Mouse (Mus musculus): ENCODE results near the gene Grin3b. TPM values are rescaled to one million over a fixed set of nuclear protein-coding genes. Genes with fewer than 3 reads are reported as not detected.

Gene Grin3b
- polyA plus RNA-seq, 1 experiment from 2014 or later = 0.10 TPM

DNA sequence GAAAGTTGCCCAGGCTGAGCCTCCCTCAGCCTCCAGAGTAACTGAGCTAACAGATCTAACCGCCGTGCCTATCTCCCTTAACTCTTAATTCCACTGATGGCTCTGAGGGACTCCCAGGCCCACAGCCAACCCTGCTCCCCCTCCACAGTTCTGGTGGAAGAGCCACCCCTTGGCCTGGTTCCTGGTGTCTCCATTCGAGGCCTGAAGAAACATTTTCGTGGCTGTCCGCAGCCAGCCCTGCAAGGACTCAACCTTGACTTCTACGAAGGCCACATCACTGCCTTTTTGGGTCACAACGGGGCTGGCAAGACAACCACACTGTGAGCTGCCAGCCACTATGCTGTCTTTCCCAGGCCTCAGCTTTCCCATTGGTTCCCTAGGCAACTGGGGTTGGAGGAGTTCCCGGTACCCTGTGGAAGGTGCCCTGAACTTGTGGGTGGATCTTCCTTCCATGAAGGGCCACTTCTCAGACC is 33.8 kb downstream of the Grin3b start:
- WGBS (ENCODE audit: insufficient replicate concordance) = 67% methylated on average over 8 of the region's 8 CpGs
- DNase-seq = no peak
- Histone ChIP-seq H3K4me1 (replicated peaks) (peaks cover 55% of the 10 kb centered on the region), H3K27ac (no peak overlapping the region), H3K36me3 (peaks cover 85% of the 10 kb centered on the region), H3K27me3 (peaks cover 9% of the 10 kb centered on the region; the same call in 1 of the 2 replicates), H3K9ac (no peak overlapping the region), H3K9me3 (replicated peaks) (no peaks in the 10 kb centered on the region), H3K4me3 (replicated peaks) (no peak overlapping the region), H3K4me2 (no peak overlapping the region; the same call in 1 of the 2 replicates)
- ATAC-seq (ENCODE audit: low read depth) = no peak

DNA sequence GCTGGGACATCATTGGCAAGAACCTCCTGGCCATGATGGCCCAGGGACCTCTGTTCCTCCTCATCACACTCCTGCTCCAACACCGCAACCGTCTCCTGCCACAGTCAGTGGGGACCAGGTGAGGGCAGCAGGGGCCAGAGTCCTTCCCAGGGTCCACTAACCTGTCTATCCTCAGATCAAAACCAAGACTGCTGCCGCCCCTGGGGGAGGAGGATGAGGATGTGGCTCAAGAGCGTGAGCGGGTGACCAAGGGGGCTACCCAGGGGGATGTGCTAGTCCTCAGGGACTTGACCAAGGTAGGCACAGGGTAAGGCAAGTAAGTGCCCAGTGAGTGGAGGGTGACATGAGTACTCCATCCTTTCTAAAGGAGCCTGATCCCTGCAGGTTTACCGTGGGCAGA is 41.2 kb downstream of the Grin3b start:
- Histone ChIP-seq H3K27ac (no peak overlapping the region), H3K4me3 (replicated peaks) (no peak overlapping the region), H3K4me1 (replicated peaks) (peaks cover 32% of the 10 kb centered on the region), H3K4me2 (no peak overlapping the region), H3K9ac (no peak overlapping the region), H3K27me3 (peaks cover 19% of the 10 kb centered on the region), H3K9me3 (replicated peaks) (peaks cover 15% of the 10 kb centered on the region), H3K36me3 (peaks cover 91% of the 10 kb centered on the region)
- 92% methylated on average over 6 of the region's 6 CpGs for WGBS (ENCODE audit: insufficient replicate concordance)
- DNase-seq (no peak), ATAC-seq (ENCODE audit: low read depth) (no peak)

DNA sequence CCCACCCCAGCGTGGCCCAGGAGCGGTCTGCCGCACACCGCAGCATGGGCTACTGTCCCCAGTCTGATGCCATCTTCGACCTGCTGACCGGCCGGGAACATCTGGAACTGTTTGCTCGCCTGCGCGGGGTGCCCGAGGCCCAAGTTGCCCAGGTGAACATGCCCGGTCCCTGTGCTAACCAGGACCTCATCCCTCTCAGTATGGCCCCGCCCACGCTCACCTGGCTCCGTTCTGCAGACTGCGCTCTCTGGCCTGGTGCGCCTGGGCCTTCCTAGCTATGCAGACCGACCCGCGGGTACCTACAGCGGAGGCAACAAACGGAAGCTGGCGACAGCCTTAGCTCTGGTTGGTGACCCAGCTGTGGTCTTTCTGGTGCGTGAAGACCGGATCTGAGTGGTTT is 43.1 kb downstream of the Grin3b start:
- Histone ChIP-seq H3K4me2 (no peak overlapping the region), H3K9ac (no peak overlapping the region), H3K4me1 (replicated peaks) (peaks cover 49% of the 10 kb centered on the region), H3K4me3 (replicated peaks) (no peak overlapping the region), H3K27me3 (peaks cover 19% of the 10 kb centered on the region), H3K27ac (no peak overlapping the region), H3K36me3 (peaks cover 72% of the 10 kb centered on the region), H3K9me3 (replicated peaks) (peaks cover 15% of the 10 kb centered on the region)
- 77% methylated on average over 25 of the region's 25 CpGs for WGBS (ENCODE audit: insufficient replicate concordance)
- ATAC-seq (ENCODE audit: low read depth) (no peak), DNase-seq (no peak)

GRCm38 (mm10) chr10:80014484-80015290 is 44.2 kb downstream of the Grin3b start:
- H3K4me3 ChIP-seq (replicated peaks) = no peak overlapping the region
- WGBS (ENCODE audit: insufficient replicate concordance) = 61% methylated on average over 28 of the region's 28 CpGs
- peak overlapping the region; percentile 15 for H3K27ac ChIP-seq
- peaks cover 59% of the 10 kb centered on the region for H3K4me1 ChIP-seq (replicated peaks)
- H3K27me3 ChIP-seq = peaks cover 19% of the 10 kb centered on the region
- no peak overlapping the region for H3K4me2 ChIP-seq
- no peak overlapping the region for H3K9ac ChIP-seq
- ATAC-seq (ENCODE audit: low read depth) (no peak), DNase-seq (no peak)
- H3K9me3 ChIP-seq (replicated peaks) = peaks cover 15% of the 10 kb centered on the region
- peaks cover 65% of the 10 kb centered on the region for H3K36me3 ChIP-seq

DNA sequence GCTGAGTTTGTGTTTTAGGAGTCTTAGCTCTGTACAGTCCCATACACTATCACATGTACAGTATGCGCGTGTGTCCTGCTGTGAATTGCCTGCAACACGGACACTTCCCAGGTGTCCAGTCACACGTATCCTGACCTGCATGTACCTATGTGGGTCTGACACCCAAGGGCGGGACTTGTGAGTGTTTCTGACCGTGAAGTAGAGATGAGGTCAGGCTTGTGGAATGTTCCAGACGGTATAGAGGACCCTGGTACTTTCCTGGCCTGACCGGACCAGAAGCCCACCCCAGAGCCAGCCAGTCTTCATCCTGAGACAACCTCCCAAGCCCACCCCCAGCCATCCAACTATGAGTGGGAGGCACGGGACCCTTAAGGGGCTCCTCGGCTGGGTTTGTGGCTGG is 45.1 kb downstream of the Grin3b start:
- Histone ChIP-seq H3K9ac (no peak overlapping the region), H3K4me1 (replicated peaks) (peaks cover 68% of the 10 kb centered on the region), H3K27me3 (peaks cover 19% of the 10 kb centered on the region), H3K27ac (peak overlapping the region; percentile 84), H3K9me3 (replicated peaks) (peaks cover 7% of the 10 kb centered on the region), H3K36me3 (peaks cover 60% of the 10 kb centered on the region), H3K4me2 (peak overlapping the region; percentile 78; the same call in 1 of the 2 replicates), H3K4me3 (replicated peaks) (no peak overlapping the region)
- DNase-seq (no peak), ATAC-seq (ENCODE audit: low read depth) (no peak)
- WGBS (ENCODE audit: insufficient replicate concordance) = 81% methylated on average over 10 of the region's 10 CpGs

DNA sequence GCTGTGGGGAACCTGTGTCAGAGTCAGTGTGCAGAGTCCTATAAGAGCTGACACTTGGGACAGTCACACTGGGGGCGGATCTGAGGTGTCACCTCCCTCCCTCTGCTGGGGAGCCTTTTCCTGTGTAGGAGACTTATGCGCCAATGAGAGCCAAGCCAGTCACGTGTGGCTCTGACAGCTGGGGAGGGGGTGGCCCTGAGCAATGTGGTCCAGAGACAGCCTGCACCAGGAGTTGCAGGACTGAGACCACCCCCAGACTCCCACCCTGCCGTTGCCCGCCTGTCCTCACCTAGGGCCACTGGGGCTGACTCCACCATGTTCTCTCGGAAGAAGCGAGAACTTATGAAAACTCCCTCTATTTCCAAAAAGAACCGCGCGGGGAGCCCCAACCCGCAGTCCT is 46.0 kb downstream of the Grin3b start, which contains the start of gene Arhgap45:
Arhgap45 (plus strand) TSS at position 143 of the 400 bp plus-strand sequence.
- Histone ChIP-seq H3K4me3 (replicated peaks) (peak within 1 kb of the TSS; percentile 59), H3K4me2 (peak within 1 kb of the TSS; percentile 78), H3K27ac (peak within 1 kb of the TSS; percentile 84), H3K4me1 (replicated peaks) (peaks cover 72% of the 10 kb centered on the region), H3K9me3 (replicated peaks) (no peaks in the 10 kb centered on the region), H3K36me3 (peaks cover 60% of the 10 kb centered on the region), H3K27me3 (peaks cover 19% of the 10 kb centered on the region), H3K9ac (peak within 1 kb of the TSS; percentile 72)
- DNase-seq (peak; percentile 70), ATAC-seq (ENCODE audit: low read depth) (peak; percentile 74)
- 21% methylated on average over 11 of the region's 11 CpGs for WGBS (ENCODE audit: insufficient replicate concordance)

DNA sequence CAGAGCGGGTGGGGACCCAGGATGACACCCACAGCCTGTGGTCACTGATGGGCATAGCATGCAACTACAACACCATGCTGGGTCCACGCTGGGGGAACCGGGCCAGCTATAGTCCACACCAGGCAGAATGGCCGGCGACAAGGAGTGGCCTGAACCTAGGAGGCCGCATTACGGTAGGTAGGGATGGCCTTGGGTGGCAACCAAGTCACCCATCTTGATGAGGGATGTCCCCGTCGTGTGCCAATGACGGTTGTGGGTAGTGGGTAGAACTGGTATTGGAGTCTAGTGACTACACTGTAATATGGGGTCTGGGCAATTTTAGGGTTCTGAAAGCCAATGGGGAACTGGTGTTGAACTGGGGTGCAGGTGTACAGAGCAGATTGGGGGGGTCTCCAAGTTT is 46.4 kb downstream of the Grin3b start:
- H3K9ac ChIP-seq = peak overlapping the region; percentile 72
- peaks cover 72% of the 10 kb centered on the region for H3K4me1 ChIP-seq (replicated peaks)
- peak overlapping the region; percentile 59 for H3K4me3 ChIP-seq (replicated peaks)
- no peaks in the 10 kb centered on the region for H3K9me3 ChIP-seq (replicated peaks)
- ATAC-seq (ENCODE audit: low read depth) = peak; percentile 22; the same call in 1 of the 2 replicates
- peaks cover 60% of the 10 kb centered on the region for H3K36me3 ChIP-seq
- DNase-seq = peak; percentile 30
- H3K27me3 ChIP-seq = peaks cover 19% of the 10 kb centered on the region
- H3K27ac ChIP-seq = peak overlapping the region; percentile 84
- 18% methylated on average over 10 of the region's 10 CpGs for WGBS (ENCODE audit: insufficient replicate concordance)
- peak overlapping the region; percentile 78 for H3K4me2 ChIP-seq

DNA sequence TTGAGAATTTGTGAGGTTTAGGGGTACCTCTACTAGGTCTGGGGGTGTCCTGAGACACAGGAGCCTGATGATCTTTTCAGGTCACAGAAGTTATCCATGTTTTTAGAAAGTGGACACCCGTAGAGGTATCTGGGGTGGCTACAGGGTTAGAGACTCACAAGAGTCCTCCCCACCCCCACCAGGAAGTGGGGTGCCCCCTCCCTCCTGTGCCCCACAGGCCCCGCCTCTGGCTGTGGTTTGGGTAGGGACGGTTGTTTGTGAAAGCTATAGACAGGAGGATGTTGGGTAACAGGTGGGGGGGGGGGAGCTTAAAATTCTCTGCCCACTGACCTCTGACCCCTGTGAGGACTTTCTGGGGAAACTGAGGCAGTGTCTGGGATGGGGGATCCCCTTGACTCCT is 46.8 kb downstream of the Grin3b start:
- peak; percentile 44 for ATAC-seq (ENCODE audit: low read depth)
- Histone ChIP-seq H3K9me3 (replicated peaks) (no peaks in the 10 kb centered on the region), H3K36me3 (peaks cover 60% of the 10 kb centered on the region), H3K4me2 (peak overlapping the region; percentile 78), H3K4me1 (replicated peaks) (peaks cover 72% of the 10 kb centered on the region), H3K27ac (peak overlapping the region; percentile 84), H3K9ac (peak overlapping the region; percentile 72), H3K27me3 (peaks cover 19% of the 10 kb centered on the region), H3K4me3 (replicated peaks) (peak overlapping the region; percentile 59)
- DNase-seq = peak; percentile 60
- WGBS (ENCODE audit: insufficient replicate concordance) = 14% methylated on average over 3 of the region's 3 CpGs

GRCm38 (mm10) chr10:80017771-80018170 is 47.3 kb downstream of the Grin3b start:
- peaks cover 19% of the 10 kb centered on the region for H3K27me3 ChIP-seq
- H3K9me3 ChIP-seq (replicated peaks) = no peaks in the 10 kb centered on the region
- peak overlapping the region; percentile 78 for H3K4me2 ChIP-seq
- H3K4me3 ChIP-seq (replicated peaks) = peak overlapping the region; percentile 59
- WGBS (ENCODE audit: insufficient replicate concordance) = 43% methylated on average over 14 of the region's 14 CpGs
- peak overlapping the region; percentile 72 for H3K9ac ChIP-seq
- H3K36me3 ChIP-seq = peaks cover 60% of the 10 kb centered on the region
- DNase-seq = no peak
- no peak for ATAC-seq (ENCODE audit: low read depth)
- H3K4me1 ChIP-seq (replicated peaks) = peaks cover 72% of the 10 kb centered on the region
- H3K27ac ChIP-seq = peak overlapping the region; percentile 84

DNA sequence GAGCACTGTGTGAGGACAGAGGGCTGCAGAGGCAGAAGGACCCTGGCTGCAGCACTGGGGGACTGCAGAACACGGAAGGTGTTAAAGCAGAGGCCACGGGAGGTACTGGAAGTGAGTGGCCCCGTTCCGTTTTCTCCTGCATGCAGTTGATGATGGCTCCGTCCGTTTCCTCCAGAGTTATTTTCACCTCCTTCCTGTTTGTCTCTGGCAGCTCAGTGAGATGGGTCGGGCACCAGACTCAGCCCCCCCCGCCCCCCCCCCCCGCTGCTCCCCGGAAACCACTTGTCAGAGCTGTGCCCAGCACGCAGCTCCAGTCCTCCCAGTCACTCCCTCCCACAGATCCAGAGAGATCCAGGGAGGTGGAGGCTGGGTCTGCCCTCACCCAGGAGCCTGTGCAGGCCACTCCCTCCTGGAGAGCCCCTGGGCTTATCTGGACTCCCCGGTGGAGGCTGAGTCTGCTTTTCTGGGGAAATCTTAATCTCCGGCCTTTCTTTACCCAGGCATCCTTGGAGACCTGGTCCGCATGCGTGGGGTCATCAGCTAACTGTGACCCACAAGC is 48.3 kb downstream of the Grin3b start:
- peaks cover 70% of the 10 kb centered on the region for H3K4me1 ChIP-seq (replicated peaks)
- H3K27ac ChIP-seq = peak overlapping the region; percentile 84
- peaks cover 54% of the 10 kb centered on the region for H3K36me3 ChIP-seq
- peak; percentile 75 for ATAC-seq (ENCODE audit: low read depth)
- peak; percentile 63 for DNase-seq
- H3K4me3 ChIP-seq (replicated peaks) = peak overlapping the region; percentile 39
- 4% methylated on average over 14 of the region's 15 CpGs for WGBS (ENCODE audit: insufficient replicate concordance)
- H3K27me3 ChIP-seq = peaks cover 11% of the 10 kb centered on the region
- no peaks in the 10 kb centered on the region for H3K9me3 ChIP-seq (replicated peaks)
- peak overlapping the region; percentile 66 for H3K4me2 ChIP-seq
- H3K9ac ChIP-seq = peak overlapping the region; percentile 67

DNA sequence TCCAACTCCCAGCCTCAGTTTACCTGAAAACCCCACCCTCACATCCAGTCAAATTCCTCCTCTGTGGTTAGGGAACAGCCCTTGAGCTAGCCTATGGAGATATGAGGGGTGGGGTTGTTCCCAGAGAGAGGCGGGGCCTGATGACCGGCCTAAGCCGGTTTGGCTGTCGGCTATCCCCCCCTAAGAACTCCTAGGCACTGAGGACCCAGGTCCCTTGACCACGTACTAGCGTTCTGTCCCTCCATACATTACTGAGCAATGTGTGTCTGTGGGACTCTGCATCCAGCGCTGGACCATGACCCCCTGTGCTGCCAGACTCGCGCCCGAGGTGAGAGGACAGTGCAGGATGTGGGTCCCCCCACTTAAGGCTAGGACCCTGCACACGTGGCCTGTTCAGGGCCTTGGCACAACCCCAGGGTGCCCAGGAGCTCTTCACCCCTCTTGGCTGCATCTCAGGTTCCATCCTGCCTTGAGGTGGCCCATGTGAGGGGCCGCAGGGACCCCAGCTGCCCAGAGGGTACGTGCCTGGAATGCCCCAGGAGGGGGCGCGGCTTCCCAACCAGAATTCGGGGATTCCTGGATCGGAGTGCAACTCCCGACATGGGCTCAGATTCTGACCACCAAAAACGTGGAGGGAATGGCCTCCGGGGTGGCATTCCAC is 49.1 kb downstream of the Grin3b start:
- Histone ChIP-seq H3K4me2 (peak overlapping the region; percentile 66), H3K27ac (peak overlapping the region; percentile 84), H3K36me3 (peaks cover 49% of the 10 kb centered on the region), H3K4me1 (replicated peaks) (peaks cover 70% of the 10 kb centered on the region), H3K9me3 (replicated peaks) (no peaks in the 10 kb centered on the region), H3K9ac (peak overlapping the region; percentile 67), H3K4me3 (replicated peaks) (peak overlapping the region; percentile 39), H3K27me3 (peaks cover 3% of the 10 kb centered on the region; the same call in 1 of the 2 replicates)
- WGBS (ENCODE audit: insufficient replicate concordance) = 55% methylated on average over 20 of the region's 20 CpGs
- ATAC-seq (ENCODE audit: low read depth) (peak; percentile 37), DNase-seq (no peak)

Measured in liver, embryonic 13.5 days (tissue).